Mouse (Mus musculus): Measurements from ENCODE around the gene Eml1.

DNA sequence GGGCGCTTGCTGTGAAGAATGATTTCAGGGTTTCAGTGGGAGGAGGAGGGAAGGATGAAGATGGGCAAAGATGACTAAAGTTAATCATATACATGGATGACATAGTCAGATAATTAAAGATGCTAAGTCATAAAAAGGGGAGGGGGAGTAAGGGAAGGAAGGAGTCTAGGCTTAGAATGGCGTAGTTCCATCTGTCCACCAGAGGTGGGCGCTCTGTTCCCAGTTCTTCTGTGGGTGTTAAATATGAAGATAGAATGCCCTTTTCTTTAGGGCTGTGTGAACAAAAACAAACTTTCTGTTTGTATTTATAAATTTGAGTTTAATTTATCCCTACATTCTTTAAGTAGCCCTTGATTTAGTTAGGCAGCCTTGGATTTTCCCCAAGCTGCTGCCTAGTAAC is 192.5 kb downstream of the Eml1 start:
- no peak for TF ChIP-seq GATA1 (IDR thresholded peaks at IDR 0.05; ENCODE audit: low read length)
- TF ChIP-seq TAL1 (IDR thresholded peaks at IDR 0.05; ENCODE audit: low read length): no peak

Data from erythroblast, embryonic 14.5 days (primary cell).